8 mouse cellular contexts compared by ENCODE assay signal in the genomic region with DNA sequence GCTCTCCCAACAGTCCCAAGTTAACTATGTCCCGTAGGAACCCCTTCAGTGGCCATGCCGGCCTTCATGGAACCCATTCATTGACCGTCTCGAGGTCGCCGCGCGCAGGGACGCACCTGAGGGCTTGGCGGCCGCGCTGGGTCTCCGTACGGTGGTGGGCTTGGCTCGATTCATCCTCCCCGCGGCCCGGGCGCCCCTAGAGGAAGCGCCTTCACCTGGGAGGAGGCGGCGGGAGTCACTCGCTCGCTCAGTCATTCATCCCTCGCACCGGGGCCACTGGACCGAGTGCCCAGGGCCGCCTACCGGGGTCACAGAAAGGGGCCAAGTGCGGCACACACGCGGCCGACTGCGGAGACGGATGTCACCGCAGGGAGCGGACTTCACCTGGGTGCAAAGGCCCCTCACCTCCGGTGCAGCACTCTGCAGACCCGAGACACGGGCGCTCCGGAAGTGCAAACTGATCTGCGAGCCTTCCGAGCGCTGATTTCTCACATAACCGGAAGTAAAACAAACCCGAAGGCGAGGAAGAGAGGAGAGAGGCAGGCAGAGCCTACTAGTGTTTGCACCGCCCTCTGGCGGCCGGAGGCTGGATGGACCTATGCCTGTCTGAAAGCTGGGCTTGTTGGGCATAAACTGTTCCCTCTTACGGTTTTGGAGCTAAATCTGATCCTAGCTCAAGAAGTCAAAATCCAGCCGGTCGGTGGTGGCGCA. TPM values are rescaled to one million over a fixed set of nuclear protein-coding genes. Genes with fewer than 3 reads are reported as not detected.
DNase-seq lines count a peak whose midpoint lies in the region; ATAC-seq and TF ChIP-seq lines count a peak whose summit lies in the region.

TSS of gene Ints1 (minus strand) at position 459 of the 711 bp plus-strand sequence.

- peak; percentile 88 for ATAC-seq in G1E (ENCODE audit: extremely low read depth, insufficient number of reproducible peaks, low FRiP score, poor library complexity, severe bottlenecking)
- peak; percentile 95 for ATAC-seq in forebrain, embryonic 16.5 days
- ATAC-seq in lung, embryonic 14.5 days (ENCODE audit: insufficient read depth) = peak; percentile 95

- intact Hi-C loops in heart, postnatal 36 days (cut with DNase I) = loop anchor here (2.0 kb wide), 1 partner anchor 51 kb away; the partner anchor contains the start of genes Gm26938 and Psmg3

- H3K4me3 ChIP-seq in G1E (ENCODE audit: low read depth, low read length) = peak within 1 kb of the TSS; percentile 85
- H3K4me3 ChIP-seq in forebrain, embryonic 16.5 days (replicated peaks; ENCODE audit: low read length) = peak within 1 kb of the TSS; percentile 64
- H3K4me3 ChIP-seq in layer of hippocampus, adult 2 months = peak within 1 kb of the TSS; percentile 90
- H3K4me3 ChIP-seq in lung, embryonic 14.5 days (ENCODE audit: low read depth, low read length) = peak within 1 kb of the TSS; percentile 98
- H3K4me3 ChIP-seq in olfactory bulb, adult 2 months (ENCODE audit: insufficient read depth, low read depth, low read length) = peak within 1 kb of the TSS; percentile 79
- peak within 1 kb of the TSS; percentile 91 for H3K4me3 ChIP-seq in thymus, adult 2 months (ENCODE audit: control insufficient read depth, insufficient read depth, low read length)

- peaks cover 7% of the 10 kb centered on the region; the same call in 1 of the 2 replicates for H3K27me3 ChIP-seq in G1E (ENCODE audit: insufficient read depth, low read length)
- no peaks in the 10 kb centered on the region for H3K27me3 ChIP-seq in forebrain, embryonic 16.5 days (replicated peaks; ENCODE audit: control insufficient read depth, insufficient read depth, low read length)
- no peaks in the 10 kb centered on the region for H3K27me3 ChIP-seq in lung, embryonic 14.5 days (ENCODE audit: insufficient read depth, low read length)
- H3K27me3 ChIP-seq in thymus, adult 2 months (ENCODE audit: control insufficient read depth, insufficient read depth, low read length) = no peaks in the 10 kb centered on the region

- no peak within 1 kb of the TSS for H3K27ac ChIP-seq in forebrain, embryonic 16.5 days (ENCODE audit: low read length)
- H3K27ac ChIP-seq in layer of hippocampus, adult 2 months = peak within 1 kb of the TSS; percentile 87
- H3K27ac ChIP-seq in lung, embryonic 14.5 days (ENCODE audit: low read depth) = no peak within 1 kb of the TSS
- H3K27ac ChIP-seq in olfactory bulb, adult 2 months (ENCODE audit: insufficient read depth, low read depth, low read length) = no peak within 1 kb of the TSS
- H3K27ac ChIP-seq in thymus, adult 2 months (ENCODE audit: control insufficient read depth, insufficient read depth, low read length) = peak within 1 kb of the TSS; percentile 92

- H3K9ac ChIP-seq in forebrain, embryonic 16.5 days (replicated peaks; ENCODE audit: low read depth, low read length) = peak within 1 kb of the TSS; percentile 71
- H3K9ac ChIP-seq in lung, embryonic 14.5 days = peak within 1 kb of the TSS; percentile 81

- no peaks in the 10 kb centered on the region for H3K9me3 ChIP-seq in G1E (replicated peaks)
- no peaks in the 10 kb centered on the region for H3K9me3 ChIP-seq in forebrain, embryonic 16.5 days (ENCODE audit: control insufficient read depth, low read length)
- no peaks in the 10 kb centered on the region for H3K9me3 ChIP-seq in lung, embryonic 14.5 days (ENCODE audit: low read depth, low read length)

- H3K36me3 ChIP-seq in G1E (replicated peaks) = peaks cover 39% of the 10 kb centered on the region
- H3K36me3 ChIP-seq in forebrain, embryonic 16.5 days (ENCODE audit: control insufficient read depth, insufficient read depth) = peaks cover 23% of the 10 kb centered on the region
- H3K36me3 ChIP-seq in lung, embryonic 14.5 days (ENCODE audit: insufficient read depth) = peaks cover 32% of the 10 kb centered on the region
- peaks cover 21% of the 10 kb centered on the region for H3K36me3 ChIP-seq in thymus, adult 2 months (ENCODE audit: control insufficient read depth, insufficient read depth, low read length)

- TF ChIP-seq CTCF in G1E (IDR thresholded peaks at IDR 0.05; ENCODE audit: low read depth, low read length) = peak; percentile 92
- TF ChIP-seq CTCF in layer of hippocampus, adult 2 months (conservative IDR thresholded peaks at IDR 0.05) = peak; percentile 97
- TF ChIP-seq CTCF in lung, embryonic 14.5 days (IDR thresholded peaks at IDR 0.05; ENCODE audit: low read depth) = peak; percentile 94
- peak; percentile 78 for TF ChIP-seq CTCF in olfactory bulb, adult 2 months (IDR thresholded peaks at IDR 0.05; ENCODE audit: insufficient read depth, low read depth, low read length)
- TF ChIP-seq CTCF in thymus, adult 2 months (IDR thresholded peaks at IDR 0.05; ENCODE audit: borderline replicate concordance, control insufficient read depth, extremely low read depth, insufficient read depth, low read length, poor library complexity) = peak; percentile 93

- TF ChIP-seq POLR2A in olfactory bulb, adult 2 months (IDR thresholded peaks at IDR 0.05; ENCODE audit: insufficient read depth, low read depth, low read length) = peak; percentile 58
- TF ChIP-seq POLR2A in thymus, adult 2 months (IDR thresholded peaks at IDR 0.05; ENCODE audit: control insufficient read depth, extremely low read depth, insufficient read depth, low read length, poor library complexity) = peak; percentile 43

- peak; percentile 91 for DNase-seq in G1E (ENCODE audit: low spot score)
- peak; percentile 96 to 98 for DNase-seq in cerebellum, adult 18-20 months
- DNase-seq in heart, postnatal 36 days = peak; percentile 93 to 96
- peak; percentile 95 to 98 for DNase-seq in layer of hippocampus, adult 2 months (ENCODE audit: low spot score in 2 of 2)
- DNase-seq in lung, embryonic 14.5 days = peak; percentile 99
- DNase-seq in thymus, adult 2 months = peak; percentile 97

- H3K4me1 ChIP-seq in G1E (ENCODE audit: insufficient read depth, low read depth, low read length) = peaks cover 27% of the 10 kb centered on the region
- H3K4me1 ChIP-seq in forebrain, embryonic 16.5 days (replicated peaks; ENCODE audit: control insufficient read depth, insufficient read depth, low read length) = peaks cover 9% of the 10 kb centered on the region
- H3K4me1 ChIP-seq in lung, embryonic 14.5 days (ENCODE audit: insufficient read depth) = no peaks in the 10 kb centered on the region
- H3K4me1 ChIP-seq in olfactory bulb, adult 2 months (ENCODE audit: control insufficient read depth, insufficient read depth, low read length) = peaks cover 11% of the 10 kb centered on the region
- H3K4me1 ChIP-seq in thymus, adult 2 months (replicated peaks; ENCODE audit: control insufficient read depth, insufficient read depth, low read length) = peaks cover 28% of the 10 kb centered on the region

- WGBS in forebrain, embryonic 16.5 days = under 1% methylated on average over 55 of the region's 55 CpGs
- WGBS in lung, embryonic 14.5 days = under 1% methylated on average over 55 of the region's 55 CpGs
- under 1% methylated on average over 55 of the region's 55 CpGs for WGBS in olfactory bulb, adult 2 months
- WGBS in thymus, adult 2 months = under 1% methylated on average over 55 of the region's 55 CpGs

- peak within 1 kb of the TSS; percentile 97 for H3K4me2 ChIP-seq in forebrain, embryonic 16.5 days (ENCODE audit: low read length)
- peak within 1 kb of the TSS; percentile 92 for H3K4me2 ChIP-seq in lung, embryonic 14.5 days

RNA-seq across cellular contexts. Expression of gene Ints1, which starts in this region (rescaled TPM):
- total RNA-seq in G1E (2014; fragmentation: Nextera tagmentation) (67.6 and 84.0 TPM in 2 replicates), G1E (2017) (22.1 and 25.2 TPM in 2 replicates)
- polyA plus RNA-seq in G1E (2012) = 108 and 115 TPM in 2 replicates
- polyA plus RNA-seq in forebrain, embryonic 16.5 days (2015; fragmentation: Nextera tagmentation; extraction: Ambion mirVana) = 26.7 and 32.3 TPM in 2 replicates
- total RNA-seq in heart, postnatal 36 days (2021) = 10 to 100 TPM; 40.4 to 42.7 TPM
- total RNA-seq in layer of hippocampus, adult 2 months (2021) = 100 to 1,000 TPM in 1 of 2 experiments, 10 to 100 TPM in 1; 94.7 to 103 TPM
- 37.6 and 39.8 TPM in 2 replicates for polyA plus RNA-seq in lung, embryonic 14.5 days (2014; fragmentation: Nextera tagmentation; extraction: Ambion mirVana)
- not detected in 2 replicates for polyA plus RNA-seq in olfactory bulb, adult 2 months (2012; ENCODE audit: insufficient read depth, insufficient read length, low replicate concordance, missing spikeins)
- polyA plus RNA-seq in thymus, adult 2 months (2012; rRNA removed) = 214 and 251 TPM in 2 replicates

Comparison
In these comparisons a context has a peak if more than half of its experiments do, and no peak if none do; other contexts are left out.
1. H3K27ac ChIP-seq: peak in layer of hippocampus, adult 2 months (single experiment) and thymus, adult 2 months (single experiment); none in forebrain, embryonic 16.5 days (single experiment), lung, embryonic 14.5 days (single experiment) and olfactory bulb, adult 2 months (single experiment).
2. Peak in every context shown above with its lines, with median percentiles within 50 percentile points of each other: ATAC-seq, DNase-seq, H3K4me3 ChIP-seq and CTCF ChIP-seq.